Mouse (Mus musculus) embryonic facial prominence, embryonic 11.5 days (tissue): ENCODE results near the gene Cryge. TPM values are rescaled to one million over a fixed set of nuclear protein-coding genes. Genes with fewer than 3 reads are reported as not detected.

Experiments
- ATAC-seq: fragments of 200-750 bp; cut with Nextera tagmentation; replicated peaks from 2 replicates; pipeline ENCODE4 v1.8.0; 2017; ENCODE audit warnings: low read depth; ENCODE audit not compliant: insufficient number of reproducible peaks, low FRiP score, low TSS enrichment
- DNase-seq: peaks from one replicate; pipeline ENCODE4 v3.0.0-alpha.2; 2015; ENCODE audit warnings: low spot score
- H3K27ac ChIP-seq: fragments of 300-500 bp; sonication (generic); replicated peaks from 2 replicates; pipeline ENCODE4 v1.5.1; 2014; ENCODE audit warnings: mild to moderate bottlenecking, low read depth, low read length, control low read depth
- H3K27me3 ChIP-seq: fragments of 300-500 bp; sonication (generic); 2 replicates; pipeline ENCODE4 v1.6.1; 2014; ENCODE audit warnings: mild to moderate bottlenecking, low read length, moderate library complexity, mixed read lengths; ENCODE audit not compliant: control insufficient read depth, insufficient read depth
- H3K36me3 ChIP-seq: fragments of 300-500 bp; sonication (generic); replicated peaks from 2 replicates; pipeline ENCODE4 v1.6.1; 2014; ENCODE audit warnings: low read depth, mild to moderate bottlenecking, low read length, moderate library complexity, mixed read lengths; ENCODE audit not compliant: control insufficient read depth, insufficient read depth
- H3K4me1 ChIP-seq: fragments of 300-500 bp; sonication (generic); 2 replicates; pipeline ENCODE4 v1.6.1; 2014; ENCODE audit warnings: low read length, mixed read lengths; ENCODE audit not compliant: control insufficient read depth, insufficient read depth
- H3K4me2 ChIP-seq: fragments of 300-500 bp; sonication (generic); 2 replicates; pipeline ENCODE4 v1.6.1; 2014; ENCODE audit warnings: low read depth, mild to moderate bottlenecking, control low read depth, low read length, moderate library complexity
- H3K4me3 ChIP-seq: fragments of 300-500 bp; sonication (generic); 2 replicates; pipeline ENCODE4 v1.5.1; 2014; ENCODE audit warnings: low read depth, low read length, control low read depth
- H3K9ac ChIP-seq: fragments of 300-500 bp; sonication (generic); replicated peaks from 2 replicates; pipeline ENCODE4 v1.6.1; 2014; ENCODE audit warnings: mild to moderate bottlenecking, control low read depth, low read length
- H3K9me3 ChIP-seq: fragments of 300-500 bp; sonication (generic); replicated peaks from 2 replicates; pipeline ENCODE4 v1.6.1; 2016; ENCODE audit warnings: mild to moderate bottlenecking, low read length, inconsistent platforms, mixed read lengths; ENCODE audit not compliant: control insufficient read depth
- WGBS: fragments of 180-500 bp; shearing (Covaris S2); extraction: QIAGEN DNeasy Blood & Tissue Kit; methylation state at CpG from one replicate; pipeline ENCODE4 v1.1.7; 2014; 5-methylcytosine and 5-hydroxymethylcytosine counted together
- polyA plus RNA-seq: library from polyadenylated mRNA; unstranded; fragments of >200 nt; fragmentation: Nextera tagmentation; extraction: Ambion mirVana; gene quantifications from 2 replicates; pipeline ENCODE4 v1.2.1, GENCODE M21; 2014

Cryge gene
- polyA plus RNA-seq, 1 experiment from 2014 or later = 0.72 TPM

DNA sequence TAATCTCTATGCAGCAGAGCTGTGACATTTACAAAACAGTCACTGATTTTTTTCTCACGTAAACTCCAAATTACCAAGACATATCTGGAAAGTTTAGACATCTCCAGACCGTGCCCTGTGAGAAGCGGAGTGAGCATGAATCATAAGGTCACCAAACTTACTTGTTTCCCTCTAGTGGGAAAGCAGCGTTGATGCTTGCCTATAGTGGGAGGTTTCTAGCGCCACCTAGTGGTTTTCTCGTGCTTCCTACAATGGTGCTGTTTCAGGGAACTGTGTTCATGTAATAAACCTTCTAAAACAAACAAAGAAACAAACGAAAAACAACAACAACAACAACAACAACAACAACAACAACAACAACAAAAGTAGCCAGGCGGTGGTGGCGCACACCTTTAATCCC, 40.8 kb downstream of the Cryge start:
- peak; percentile 65; the same call in 1 of the 2 replicates for ATAC-seq

DNA sequence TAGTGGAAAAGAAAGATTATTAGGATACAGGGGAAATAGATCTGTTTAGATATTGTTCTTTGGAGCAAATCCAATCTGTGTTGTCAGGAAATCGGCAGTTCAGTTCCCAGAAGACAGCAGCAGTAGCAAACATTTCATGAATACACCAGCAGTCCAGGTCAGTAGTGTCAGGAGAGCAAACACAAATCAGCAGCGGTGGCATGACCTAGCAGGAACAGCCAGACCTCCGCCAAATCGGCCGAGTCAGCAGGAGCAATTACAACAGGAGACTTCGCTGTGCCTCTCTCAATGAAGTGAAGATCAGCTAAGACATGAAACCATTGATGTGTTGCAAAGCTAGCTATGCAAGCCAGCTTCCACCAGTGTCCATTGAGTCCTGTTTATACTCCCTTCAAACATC, 45.4 kb downstream of the Cryge start:
- Histone ChIP-seq H3K36me3 (no peaks in the 10 kb centered on the region), H3K4me3 (no peak overlapping the region), H3K9ac (no peak overlapping the region), H3K4me1 (no peaks in the 10 kb centered on the region), H3K27ac (no peak overlapping the region), H3K9me3 (no peaks in the 10 kb centered on the region), H3K27me3 (no peaks in the 10 kb centered on the region), H3K4me2 (no peak overlapping the region)
- 85% methylated on average over 6 of the region's 6 CpGs for whole genome bisulfite sequencing
- ATAC-seq (no peak), DNase-seq (no peak)

More for the DNA sequence above, 40.8 kb downstream of the Cryge start:
- no peaks in the 10 kb centered on the region for H3K4me1 ChIP-seq
- no peak overlapping the region for H3K4me2 ChIP-seq
- WGBS = 12% methylated on average over 9 of the region's 9 CpGs
- DNase-seq = peak; percentile 90
- H3K4me3 ChIP-seq = no peak overlapping the region
- no peak overlapping the region for H3K9ac ChIP-seq
- H3K36me3 ChIP-seq = no peaks in the 10 kb centered on the region
- H3K27ac ChIP-seq = no peak overlapping the region
- no peaks in the 10 kb centered on the region for H3K9me3 ChIP-seq
- no peaks in the 10 kb centered on the region for H3K27me3 ChIP-seq

- DNase-seq (no peak), ATAC-seq (no peak)
- Histone ChIP-seq H3K27ac (no peak overlapping the region), H3K4me2 (no peak overlapping the region), H3K36me3 (no peaks in the 10 kb centered on the region), H3K4me3 (no peak overlapping the region), H3K9ac (no peak overlapping the region), H3K27me3 (no peaks in the 10 kb centered on the region), H3K9me3 (no peaks in the 10 kb centered on the region), H3K4me1 (no peaks in the 10 kb centered on the region)
- 80% methylated on average over 4 of the region's 4 CpGs for WGBS
Observed at GRCm38 (mm10) chr1:65004526-65004925, 46.4 kb downstream of the Cryge start.

Other genes starting within 250 kb of the Cryge start
- gene Plekhm3, start 94.3 kb downstream of the Cryge start, polyA plus RNA-seq = 5.2 and 6.0 TPM in 2 replicates
- gene Akr1cl, start 18.4 kb downstream of the Cryge start, polyA plus RNA-seq = 0.18 and 1.0 TPM in 2 replicates
- gene Crygd, start 12.3 kb upstream of the Cryge start, polyA plus RNA-seq = not detected in 2 replicates
- 1.00 and 9.9 TPM in 2 replicates for gene Crygc, start 22.5 kb upstream of the Cryge start, polyA plus RNA-seq
- 0.68 TPM in 1 of 2 replicates, not detected in the other for gene Crygb, start 31.1 kb upstream of the Cryge start, polyA plus RNA-seq
- gene Cryga, start 52.2 kb upstream of the Cryge start, polyA plus RNA-seq = not detected in 2 replicates
- not detected in 2 replicates for gene Gm28845, start 68.4 kb upstream of the Cryge start, polyA plus RNA-seq
- gene D630023F18Rik, start 72.1 kb upstream of the Cryge start, polyA plus RNA-seq = 0.32 and 0.45 TPM in 2 replicates
- gene Idh1, start 135.4 kb upstream of the Cryge start, polyA plus RNA-seq = 260 and 262 TPM in 2 replicates
- 14.8 and 17.3 TPM in 2 replicates for gene Pikfyve, start 135.5 kb upstream of the Cryge start, polyA plus RNA-seq
- 0.22 TPM in 1 of 2 replicates, not detected in the other for gene Pth2r, start 230.9 kb upstream of the Cryge start, polyA plus RNA-seq